Mouse (Mus musculus): ENCODE measurements at regions not wholly inside any gene's neighbourhood (a gene's known extent, or its start where the extent isn't known, plus 50 kb on each side); places are given as distances from the start of the nearest gene placed in this dataset.

DNA sequence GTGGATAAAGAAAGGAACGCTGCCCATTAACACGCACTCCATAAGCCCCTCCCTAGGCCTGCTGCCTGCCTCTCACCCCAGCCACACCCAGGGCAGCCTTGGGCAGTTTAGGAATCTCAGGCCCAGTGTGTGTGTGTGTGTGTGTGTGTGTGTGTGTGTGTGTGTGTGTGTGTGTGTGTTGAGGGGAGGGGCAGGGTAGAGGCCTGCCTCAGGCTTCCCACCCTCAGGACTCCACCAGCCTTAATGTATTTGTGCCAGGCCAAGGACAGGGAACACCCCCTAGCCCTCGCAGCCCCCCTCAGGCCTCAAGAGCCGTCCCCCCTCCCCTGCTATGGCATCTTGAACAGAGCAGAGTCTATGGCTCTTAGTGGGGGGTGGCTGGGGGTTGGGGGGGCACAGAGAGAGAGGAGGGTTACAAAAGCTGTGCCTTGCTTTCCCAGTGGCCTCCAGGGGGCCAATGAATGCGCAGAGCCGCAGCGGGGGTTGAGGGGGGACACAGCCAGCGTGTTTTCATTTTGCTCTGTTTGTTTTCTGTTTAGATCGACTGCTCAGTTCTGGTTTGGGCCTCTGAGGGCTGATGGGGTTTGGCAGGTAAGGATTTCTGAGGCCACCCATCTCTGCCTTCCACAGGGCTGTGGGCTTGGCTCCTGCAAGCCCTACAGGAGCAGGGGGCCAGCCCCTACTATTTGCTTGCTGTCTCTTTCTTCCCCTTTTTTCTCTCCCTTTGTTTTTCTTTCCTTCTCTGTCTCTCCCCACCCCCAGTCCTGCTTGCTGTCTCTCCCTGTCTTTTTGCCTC is 131.8 kb downstream of the Pja1 start:
- DNase-seq: no peak

- peak; percentile 23 for DNase-seq
Measured at GRCm38 (mm10) chrX:99336616-99337553, 134.2 kb downstream of the Pja1 start.

GRCm38 (mm10) chrX:99335886-99336589 is 135.0 kb downstream of the Pja1 start:
- peak; percentile 4 for DNase-seq

GRCm38 (mm10) chrX:99332457-99332770 is 138.7 kb downstream of the Pja1 start:
- DNase-seq: no peak

DNA sequence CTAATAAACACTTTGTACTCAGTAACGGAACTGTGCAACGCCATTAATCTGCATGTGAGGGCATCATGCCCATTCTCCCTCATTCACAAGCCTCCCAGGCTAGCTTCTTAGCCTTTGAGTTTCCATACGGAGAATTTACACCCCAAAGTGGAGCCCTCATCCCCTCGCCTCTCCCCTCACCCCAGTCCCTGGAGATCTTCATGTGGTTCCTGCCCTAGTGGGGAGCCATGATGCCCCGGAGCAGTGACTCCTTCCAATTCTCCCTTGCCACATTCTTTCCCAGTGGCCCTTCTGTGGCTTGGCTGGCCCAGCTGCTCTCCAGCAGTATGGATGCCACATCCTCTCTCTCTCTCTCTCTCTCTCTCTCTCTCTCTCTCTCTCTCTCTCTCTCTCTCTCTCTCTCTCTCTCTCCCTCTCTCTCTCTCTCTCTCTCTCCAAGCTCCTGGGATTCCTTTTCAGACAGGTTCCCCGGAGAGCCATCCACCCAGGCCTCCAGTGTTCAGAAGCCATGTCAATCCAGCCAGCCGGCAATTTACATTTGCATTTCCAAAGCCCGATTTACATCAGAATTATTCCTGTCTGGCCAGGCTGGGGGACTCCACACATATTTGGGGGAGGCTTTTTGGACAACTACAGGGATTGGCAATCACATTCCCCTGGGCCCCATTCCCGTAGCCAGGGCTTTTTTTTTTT is 139.2 kb downstream of the Pja1 start:
- no peak for DNase-seq

- no peak for DNase-seq
Measured at GRCm38 (mm10) chrX:99330386-99330785, 140.7 kb downstream of the Pja1 start.

DNA sequence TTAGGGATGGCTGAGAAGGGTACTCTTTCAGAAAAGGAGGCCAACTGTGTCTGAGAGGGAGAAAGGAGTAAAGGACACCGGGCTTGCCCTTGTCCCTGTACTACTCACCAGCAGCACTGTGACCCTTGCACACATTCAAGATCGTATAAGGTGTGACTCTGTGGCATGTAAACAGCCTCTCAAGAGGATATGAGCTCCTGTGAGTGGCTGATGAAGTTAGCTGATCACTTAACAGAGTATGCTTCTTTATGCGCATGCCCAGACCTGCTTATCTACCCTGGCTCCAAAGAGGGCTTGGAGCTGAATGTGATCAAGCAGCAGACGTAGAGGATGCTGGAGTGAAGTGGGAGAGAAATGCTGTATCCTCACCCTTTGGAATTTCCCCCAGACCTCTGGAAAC is 142.5 kb downstream of the Pja1 start:
- DNase-seq: no peak

GRCm38 (mm10) chrX:99326167-99326566 is 144.9 kb downstream of the Pja1 start:
- DNase-seq: peak; percentile 71

DNA sequence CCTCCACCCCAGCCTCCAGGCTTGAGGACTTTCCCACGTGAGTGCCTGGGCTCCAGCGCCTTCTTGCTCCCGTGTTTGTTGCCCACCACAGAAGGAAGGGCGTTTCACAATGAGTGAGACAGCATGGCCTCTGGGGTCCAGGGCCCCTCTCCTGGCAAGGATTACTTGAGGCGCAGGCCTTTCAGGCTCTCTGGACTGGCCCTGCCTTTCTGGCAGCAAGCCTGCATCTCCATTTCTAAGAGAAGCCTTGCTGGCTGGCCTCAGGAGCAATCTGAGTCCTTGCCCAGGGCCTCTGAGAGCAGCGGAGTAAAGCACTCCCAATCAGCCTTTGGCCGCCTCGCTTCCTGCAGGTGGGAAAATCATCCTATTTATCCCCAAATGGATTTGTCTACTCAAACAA is 145.6 kb downstream of the Pja1 start:
- peak; percentile 58 for DNase-seq

GRCm38 (mm10) chrX:99324546-99325170 is 146.4 kb downstream of the Pja1 start:
- DNase-seq: no peak

DNA sequence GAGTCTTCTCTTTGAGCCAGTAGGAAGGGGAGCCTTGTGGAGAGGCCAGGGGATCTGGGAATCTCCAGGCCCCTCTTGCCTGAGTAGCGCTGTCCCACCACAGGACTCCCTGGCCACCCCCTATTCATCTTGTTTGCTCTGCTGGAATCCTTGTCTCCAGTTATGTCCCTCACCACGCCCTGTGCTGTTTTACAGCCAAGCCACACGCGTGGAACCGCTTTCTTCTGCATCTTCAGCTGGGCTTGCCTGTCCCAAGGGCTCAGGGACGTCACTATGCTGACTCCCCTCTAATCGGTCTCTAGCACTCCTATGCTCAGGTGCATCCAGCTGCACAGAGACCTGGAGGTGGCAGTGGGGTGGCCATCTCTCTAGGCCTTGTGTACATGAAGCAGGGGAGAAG is 151.3 kb downstream of the Pja1 start:
- no peak for DNase-seq

- peak; percentile 48 for DNase-seq
Measured at GRCm38 (mm10) chrX:99319163-99319562, 151.9 kb downstream of the Pja1 start.

DNA sequence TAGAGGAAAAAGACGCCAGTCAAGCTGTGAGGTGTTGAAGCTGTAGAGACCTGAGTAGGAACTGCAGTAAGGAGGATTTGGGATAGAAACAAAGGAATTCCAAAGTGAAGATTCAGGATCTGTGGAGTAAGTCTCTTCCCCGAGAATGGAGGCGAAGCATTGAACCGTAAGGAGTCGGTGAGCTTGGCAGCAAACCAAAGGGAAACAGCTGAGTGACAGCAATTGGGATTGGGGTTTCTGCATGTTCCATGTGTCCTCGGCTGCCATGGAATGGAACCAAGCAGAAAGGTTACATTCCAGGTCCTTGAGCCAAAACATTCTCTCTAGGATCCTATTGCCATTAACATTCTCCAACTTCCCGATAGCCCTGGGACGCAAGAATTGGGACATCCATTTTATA is 152.9 kb downstream of the Pja1 start:
- DNase-seq: peak; percentile 57

DNA sequence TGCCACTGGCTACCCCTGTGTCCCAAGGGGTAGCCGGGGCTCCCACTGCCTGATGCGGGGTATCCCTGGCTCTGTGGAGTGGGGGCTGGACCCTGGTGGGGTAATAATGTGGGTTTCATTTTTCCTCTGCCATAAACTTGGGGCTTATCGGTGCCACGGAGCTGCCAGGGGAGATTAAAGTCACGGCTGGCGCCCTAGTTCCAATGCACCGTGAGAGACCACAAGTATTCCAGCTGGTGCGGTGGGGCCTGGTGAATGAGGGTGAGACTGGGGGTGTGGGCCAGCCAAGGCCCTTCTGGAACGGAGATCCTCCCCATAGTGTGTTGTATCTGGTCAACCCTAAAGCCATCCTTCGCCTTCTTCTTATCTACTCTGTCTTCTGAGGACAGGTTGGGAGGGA is 153.3 kb downstream of the Pja1 start:
- DNase-seq: no peak

- DNase-seq: peak; percentile 44
Measured at GRCm38 (mm10) chrX:99316410-99317056, 154.5 kb downstream of the Pja1 start.

DNA sequence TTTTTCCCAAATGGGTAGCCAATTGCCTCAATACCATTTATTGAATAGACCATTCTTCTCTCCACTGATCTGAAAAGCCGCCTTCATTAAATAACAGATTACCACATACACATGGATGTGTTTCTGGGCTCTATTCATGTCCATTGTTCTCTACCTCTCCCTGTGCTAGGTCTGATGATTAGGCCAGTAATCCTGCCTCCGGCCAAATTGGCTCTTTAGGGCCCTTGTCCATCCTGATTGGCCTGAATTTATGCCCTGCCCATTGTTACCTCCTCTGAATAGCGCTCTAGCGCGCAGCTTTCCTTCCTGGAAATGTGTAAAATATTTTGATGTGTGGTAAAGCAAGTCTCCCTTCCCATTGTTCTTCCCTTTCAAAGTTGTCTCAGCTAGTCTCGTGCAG is 163.2 kb downstream of the Efnb1 start:
- no peak for DNase-seq

DNA sequence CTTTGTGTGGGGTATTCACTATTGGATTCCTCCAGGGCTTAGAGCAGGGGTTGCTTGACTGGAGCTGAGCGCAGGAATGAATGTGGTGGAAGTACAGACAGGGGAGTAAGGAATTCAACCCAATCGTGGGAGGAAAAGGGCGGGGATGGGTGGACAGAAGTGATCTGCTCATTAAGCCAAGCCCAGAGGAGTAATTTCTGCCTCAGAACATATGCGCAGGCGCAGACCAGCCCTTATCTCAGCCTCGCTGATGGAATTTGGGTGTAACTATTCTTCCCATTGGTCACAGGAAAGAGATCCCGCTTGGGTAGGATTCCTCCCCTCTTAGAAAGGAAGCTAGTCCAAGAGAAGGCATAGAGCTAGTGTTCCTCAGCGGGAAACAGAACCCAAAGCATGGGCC is 158.8 kb downstream of the Efnb1 start:
- DNase-seq: peak; percentile 59

- peak; percentile 22 for DNase-seq
Measured at GRCm38 (mm10) chrX:99293967-99294366, 158.0 kb downstream of the Efnb1 start.

- peak; percentile 47 for DNase-seq
Measured at GRCm38 (mm10) chrX:99292758-99293157, 156.8 kb downstream of the Efnb1 start.

GRCm38 (mm10) chrX:99291965-99292364 is 156.0 kb downstream of the Efnb1 start:
- no peak for DNase-seq

DNA sequence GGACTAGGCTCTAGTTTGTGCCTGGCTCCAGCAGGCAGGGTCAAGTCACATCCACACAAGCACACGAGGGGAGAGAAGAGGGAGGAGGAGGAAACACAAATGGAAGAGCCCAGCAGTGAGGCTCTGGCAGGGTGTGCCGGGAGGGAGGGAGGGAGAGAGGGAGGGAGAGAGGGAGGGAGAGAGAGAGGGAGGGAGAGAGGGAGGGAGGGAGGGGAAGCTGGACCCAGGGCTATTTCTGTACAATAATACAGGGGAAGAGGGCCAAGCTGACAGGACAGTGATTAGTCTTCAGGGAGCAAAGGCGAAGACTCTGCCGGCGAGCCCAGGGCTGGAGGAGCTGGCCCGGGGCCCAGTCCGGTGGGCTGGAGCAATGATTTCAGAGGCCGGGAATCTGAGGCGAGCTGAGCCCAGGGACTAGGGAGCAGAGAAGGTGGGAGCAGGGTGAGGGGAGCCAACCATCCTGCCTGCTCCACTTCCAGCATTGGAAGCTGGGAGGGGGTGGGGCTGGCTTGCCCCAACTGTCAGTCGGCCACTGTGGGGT is 155.6 kb downstream of the Efnb1 start:
- DNase-seq: peak; percentile 84
